Mouse (Mus musculus) MEL (cell line): Measurements from ENCODE around the gene Cldn17. TPM values are rescaled to one million over a fixed set of nuclear protein-coding genes. Genes with fewer than 3 reads are reported as not detected.

Experiments used
- DNase-seq: peaks from one replicate; pipeline ENCODE4 v3.0.0; 2011; ENCODE audit warnings: low read depth, low spot score
- H3K27ac ChIP-seq: 2 replicates; pipeline ENCODE4 v1.5.1; 2012; ENCODE audit warnings: low read depth, mild to moderate bottlenecking, control low read depth, low read length, moderate library complexity; ENCODE audit not compliant: control insufficient read depth
- H3K27me3 ChIP-seq, 2 experiments: fragments of 150-350 bp in 1 of 2; sonication (generic) in 1 of 2; 2 replicates each; pipeline ENCODE4 v1.6.1; 2012; ENCODE audit warnings: low read length in 2 of 2, mild to moderate bottlenecking in 2 of 2, improper control_type of control experiment in 1 of 2, moderate library complexity in 1 of 2; ENCODE audit not compliant: insufficient read depth in 2 of 2, control insufficient read depth in 1 of 2
- H3K36me3 ChIP-seq, 2 experiments: 2 replicates each; pipeline ENCODE4 v1.6.1; 2012 to 2014; ENCODE audit warnings: low read length in 2 of 2, improper control_type of control experiment in 1 of 2, inconsistent platforms in 1 of 2, mild to moderate bottlenecking in 1 of 2; ENCODE audit not compliant: insufficient read depth in 2 of 2, control insufficient read depth in 1 of 2
- H3K4me1 ChIP-seq, 2 experiments: fragments of 150-350 bp in 1 of 2; sonication (generic) in 1 of 2; 2 replicates each; pipeline ENCODE4 v1.6.1; 2012; ENCODE audit warnings: low read length in 2 of 2, improper control_type of control experiment in 1 of 2, mild to moderate bottlenecking in 1 of 2; ENCODE audit not compliant: insufficient read depth in 2 of 2, control insufficient read depth in 1 of 2
- H3K4me3 ChIP-seq, 2 experiments: fragments of 150-350 bp in 1 of 2; sonication (generic) in 1 of 2; 2 replicates each; pipeline ENCODE4 v1.5.1; 2012; ENCODE audit warnings: low read depth in 2 of 2, low read length in 2 of 2, mild to moderate bottlenecking in 2 of 2, moderate library complexity in 2 of 2, control low read depth in 1 of 2, improper control_type of control experiment in 1 of 2; ENCODE audit not compliant: control insufficient read depth in 1 of 2, insufficient read depth in 1 of 2
- H3K79me2 ChIP-seq: 2 replicates; pipeline ENCODE4 v1.6.1; 2012; ENCODE audit warnings: mild to moderate bottlenecking, low read length, moderate library complexity; ENCODE audit not compliant: control insufficient read depth, poor library complexity, insufficient read depth
- H3K9ac ChIP-seq: 2 replicates; pipeline ENCODE4 v1.6.1; 2012; ENCODE audit warnings: low read depth, mild to moderate bottlenecking, control low read depth, low read length, moderate library complexity; ENCODE audit not compliant: control insufficient read depth, poor library complexity, severe bottlenecking
- H3K9me3 ChIP-seq: fragments of 150-350 bp; sonication (generic); replicated peaks from 2 replicates; pipeline ENCODE4 v1.6.1; 2012; ENCODE audit warnings: mild to moderate bottlenecking, low read length, improper control_type of control experiment, moderate library complexity; ENCODE audit not compliant: insufficient read depth
- BHLHE40 ChIP-seq: IDR thresholded peaks from 2 replicates; pipeline ENCODE4 v1.6.1; 2012; ENCODE audit warnings: low read depth, mild to moderate bottlenecking, inconsistent platforms, low read length, improper control_type of control experiment, borderline replicate concordance
- CHD2 ChIP-seq: IDR thresholded peaks from 2 replicates; pipeline ENCODE4 v1.6.1; 2011; ENCODE audit warnings: low read length, improper control_type of control experiment
- E2F4 ChIP-seq: IDR thresholded peaks from 2 replicates; pipeline ENCODE4 v1.6.1; 2011; ENCODE audit warnings: low read depth, low read length, improper control_type of control experiment, borderline replicate concordance
- ELF1 ChIP-seq: IDR thresholded peaks from 2 replicates; pipeline ENCODE4 v1.6.1; 2014; ENCODE audit warnings: low read depth, mild to moderate bottlenecking, inconsistent platforms, low read length, improper control_type of control experiment, moderate library complexity
- ETS1 ChIP-seq: IDR thresholded peaks from 2 replicates; pipeline ENCODE4 v1.6.1; 2012; ENCODE audit warnings: low read depth, mild to moderate bottlenecking, inconsistent platforms, low read length, improper control_type of control experiment, moderate library complexity
- GATA1 ChIP-seq: IDR thresholded peaks from 2 replicates; pipeline ENCODE4 v1.6.1; 2011; ENCODE audit warnings: low read depth, low read length, improper control_type of control experiment
- HCFC1 ChIP-seq: IDR thresholded peaks from 2 replicates; pipeline ENCODE4 v1.6.1; 2012; ENCODE audit warnings: low read depth, mild to moderate bottlenecking, inconsistent platforms, low read length, improper control_type of control experiment, moderate library complexity
- MEF2A ChIP-seq: IDR thresholded peaks from 2 replicates; pipeline ENCODE4 v1.6.1; 2014; ENCODE audit warnings: low read depth, mild to moderate bottlenecking, inconsistent platforms, low read length, improper control_type of control experiment; ENCODE audit not compliant: poor library complexity, insufficient replicate concordance, severe bottlenecking; ENCODE audit errors: extremely low read depth
- MYB ChIP-seq: IDR thresholded peaks from 2 replicates; pipeline ENCODE4 v1.6.1; 2011; ENCODE audit warnings: mild to moderate bottlenecking, low read depth, low read length, improper control_type of control experiment
- NELFE ChIP-seq: IDR thresholded peaks from 2 replicates; pipeline ENCODE4 v1.6.1; 2011; ENCODE audit warnings: low read depth, low read length, improper control_type of control experiment
- NRF1 ChIP-seq: IDR thresholded peaks from 2 replicates; pipeline ENCODE4 v1.6.1; 2014; ENCODE audit warnings: low read depth, mild to moderate bottlenecking, inconsistent platforms, low read length, improper control_type of control experiment, moderate library complexity; ENCODE audit not compliant: poor library complexity, insufficient read depth, severe bottlenecking
- POLR2A ChIP-seq, 2 experiments: IDR thresholded peaks; 2 replicates each; pipeline ENCODE4 v1.6.1; 2011 to 2012; ENCODE audit warnings: low read length in 2 of 2, mild to moderate bottlenecking in 2 of 2, control low read depth in 1 of 2, improper control_type of control experiment in 1 of 2, low read depth in 1 of 2, moderate library complexity in 1 of 2; ENCODE audit not compliant: control insufficient read depth in 1 of 2, insufficient read depth in 1 of 2, poor library complexity in 1 of 2
- SMC3 ChIP-seq: IDR thresholded peaks from 2 replicates; pipeline ENCODE4 v1.6.1; 2011; ENCODE audit warnings: low read depth, low read length, improper control_type of control experiment
- TAL1 ChIP-seq: IDR thresholded peaks from 2 replicates; pipeline ENCODE4 v1.6.1; 2012; ENCODE audit warnings: mild to moderate bottlenecking, inconsistent platforms, low read length, moderate library complexity, mixed read lengths
- TBP ChIP-seq: IDR thresholded peaks from 2 replicates; pipeline ENCODE4 v1.8.0; 2011; ENCODE audit warnings: low read depth, low read length, improper control_type of control experiment
- TCF12 ChIP-seq: IDR thresholded peaks from 2 replicates; pipeline ENCODE4 v1.6.1; 2014; ENCODE audit warnings: low read depth, mild to moderate bottlenecking, inconsistent platforms, low read length, improper control_type of control experiment, moderate library complexity
- ZKSCAN1 ChIP-seq: IDR thresholded peaks from 2 replicates; pipeline ENCODE4 v1.6.1; 2012; ENCODE audit warnings: low read depth, mild to moderate bottlenecking, inconsistent platforms, low read length, improper control_type of control experiment, moderate library complexity
- ZMIZ1 ChIP-seq: IDR thresholded peaks from 2 replicates; pipeline ENCODE4 v1.6.1; 2012; ENCODE audit warnings: low read depth, mild to moderate bottlenecking, inconsistent platforms, low read length, improper control_type of control experiment, moderate library complexity
- ZNF384 ChIP-seq: IDR thresholded peaks from 2 replicates; pipeline ENCODE4 v1.6.1; 2012; ENCODE audit warnings: low read depth, mild to moderate bottlenecking, inconsistent platforms, low read length, improper control_type of control experiment
- polyA plus RNA-seq, 2 experiments: library from polyadenylated mRNA; stranded (reverse) in 1 of 2; unstranded in 1 of 2; fragments of >175 nt in 1 of 2; fragments of >200 nt in 1 of 2; gene quantifications; 2 replicates each; pipeline versions ENCODE4 v1.2.1 to v1.2.4; 2012; ENCODE audit warnings: low replicate concordance in 2 of 2, low read depth in 1 of 2; ENCODE audit not compliant: insufficient read length in 2 of 2, insufficient read depth in 1 of 2, missing spikeins in 1 of 2
- total RNA-seq: library from RNA; depleted of rRNA; stranded (reverse); fragments of 300-350 nt; gene quantifications from 2 replicates; pipeline ENCODE4 v1.2.3, GENCODE M21; 2012; rRNA removed

The Cldn17 gene
- total and polyA plus RNA-seq, 3 experiments: not detected

GRCm38 (mm10) chr16:88463235-88463634, 43.5 kb downstream of the Cldn17 start:
- no peak overlapping the region for H3K9ac ChIP-seq
- H3K9me3 ChIP-seq: no peaks in the 10 kb centered on the region
- no peaks in the 10 kb centered on the region for H3K4me1 ChIP-seq
- DNase-seq: no peak
- TF ChIP-seq NELFE: no peak
- no peak for TF ChIP-seq NRF1
- no peak for TF ChIP-seq ELF1
- no peak for TF ChIP-seq POLR2A (IDR thresholded peaks at IDR 0.05; ENCODE audit: control insufficient read depth in 1 of 2, insufficient read depth in 1 of 2, low read depth in 1 of 2, low read length in 2 of 2, poor library complexity in 1 of 2)
- no peak for TF ChIP-seq MEF2A
- no peak for TF ChIP-seq MYB
- TF ChIP-seq ETS1: no peak
- TF ChIP-seq CHD2: no peak
- no peak for TF ChIP-seq E2F4
- no peak for TF ChIP-seq HCFC1
- no peak for TF ChIP-seq ZNF384
- no peak for TF ChIP-seq ZKSCAN1
- no peak for TF ChIP-seq SMC3
- TF ChIP-seq TBP: no peak
- TF ChIP-seq BHLHE40: no peak
- TF ChIP-seq TAL1: no peak
- TF ChIP-seq GATA1: no peak
- no peak for TF ChIP-seq ZMIZ1
- no peak for TF ChIP-seq TCF12
- H3K36me3 ChIP-seq: no peaks in the 10 kb centered on the region
- no peaks in the 10 kb centered on the region for H3K27me3 ChIP-seq
- no peak overlapping the region for H3K27ac ChIP-seq
- H3K4me3 ChIP-seq: no peak overlapping the region
- no peaks in the 10 kb centered on the region for H3K79me2 ChIP-seq

Other genes starting within 250 kb of the Cldn17 start
- gene Grik1, start 216.7 kb downstream of the Cldn17 start, total RNA-seq: not detected in 2 replicates
- not detected for gene Grik1, start 216.7 kb downstream of the Cldn17 start, polyA plus RNA-seq
- not detected in 2 replicates for gene Cldn8, start 56.2 kb upstream of the Cldn17 start, total RNA-seq
- not detected for gene Cldn8, start 56.2 kb upstream of the Cldn17 start, polyA plus RNA-seq
- not detected in 2 replicates for gene Krtap24-1, start 105.3 kb upstream of the Cldn17 start, total RNA-seq
- gene Krtap24-1, start 105.3 kb upstream of the Cldn17 start, polyA plus RNA-seq: not detected
- not detected in 2 replicates for gene 2310079G19Rik, start 120.7 kb upstream of the Cldn17 start, total RNA-seq
- gene 2310079G19Rik, start 120.7 kb upstream of the Cldn17 start, polyA plus RNA-seq: not detected
- not detected in 2 replicates for gene Krtap26-1, start 140.8 kb upstream of the Cldn17 start, total RNA-seq
- gene Krtap26-1, start 140.8 kb upstream of the Cldn17 start, polyA plus RNA-seq: not detected
- gene Krtap27-1, start 164.7 kb upstream of the Cldn17 start, total RNA-seq: not detected in 2 replicates
- not detected for gene Krtap27-1, start 164.7 kb upstream of the Cldn17 start, polyA plus RNA-seq
- gene 2310061N02Rik, start 201.0 kb upstream of the Cldn17 start, total RNA-seq: not detected in 2 replicates
- not detected for gene 2310061N02Rik, start 201.0 kb upstream of the Cldn17 start, polyA plus RNA-seq
- gene Krtap13-1, start 221.9 kb upstream of the Cldn17 start, total RNA-seq: not detected in 2 replicates
- not detected for gene Krtap13-1, start 221.9 kb upstream of the Cldn17 start, polyA plus RNA-seq
- gene Krtap13, start 244.7 kb upstream of the Cldn17 start, total RNA-seq: not detected in 2 replicates
- not detected for gene Krtap13, start 244.7 kb upstream of the Cldn17 start, polyA plus RNA-seq